In the genomic region with DNA sequence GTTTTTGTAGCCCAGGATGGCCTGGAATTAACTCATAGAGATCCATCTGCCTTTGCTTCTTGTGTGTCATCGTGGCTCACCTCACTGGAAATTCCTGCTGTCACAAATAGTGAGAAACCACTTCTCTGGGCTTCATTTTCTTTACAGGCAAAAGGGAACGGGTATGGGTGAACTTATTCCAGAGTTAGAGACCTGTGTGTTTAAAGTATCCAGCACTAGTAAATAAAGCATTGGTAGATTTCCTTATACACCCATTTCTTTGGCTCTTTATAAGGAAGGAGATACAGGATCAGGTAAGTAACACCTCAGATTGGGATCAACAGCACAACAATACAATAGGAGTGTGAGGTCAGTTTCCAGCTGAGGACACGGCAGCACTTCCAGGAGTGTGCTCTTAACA, we compare ENCODE assay signal across 8 mouse cellular contexts. TPM values are rescaled to one million over a fixed set of nuclear protein-coding genes. Genes with fewer than 3 reads are reported as not detected.
DNase-seq lines count a peak whose midpoint lies in the region; ATAC-seq lines count a peak whose summit lies in the region.

A gene (plus strand): TSS at position 301 of the 400 bp plus-strand sequence.

- H3K36me3 ChIP-seq in lung, embryonic 16.5 days (ENCODE audit: control insufficient read depth, insufficient read depth, low read length) = peaks cover 8% of the 10 kb centered on the region
- H3K36me3 ChIP-seq in embryonic facial prominence, embryonic 13.5 days = peaks cover 17% of the 10 kb centered on the region
- H3K36me3 ChIP-seq in limb, embryonic 12.5 days = peaks cover 17% of the 10 kb centered on the region
- no peaks in the 10 kb centered on the region for H3K36me3 ChIP-seq in stomach, embryonic 15.5 days

- no peak for DNase-seq in lung, adult 18-20 months
- no peak for DNase-seq in heart, postnatal 10 days
- no peak for DNase-seq in yolk sac, embryonic 10.5 days (ENCODE audit: low spot score)
- DNase-seq in kidney, postnatal 4 days = no peak

- peak within 1 kb of the TSS; percentile 81 for H3K9ac ChIP-seq in lung, embryonic 16.5 days (ENCODE audit: low read length)
- H3K9ac ChIP-seq in embryonic facial prominence, embryonic 13.5 days = peak within 1 kb of the TSS; percentile 85
- H3K9ac ChIP-seq in limb, embryonic 12.5 days (replicated peaks) = peak within 1 kb of the TSS; percentile 72
- peak within 1 kb of the TSS; percentile 74 for H3K9ac ChIP-seq in stomach, embryonic 15.5 days

- intact Hi-C loops in heart, postnatal 10 days (cut with DNase I) = loop anchor here (2.0 to 5.0 kb wide), 3 partner anchors 77 to 271 kb away; a partner anchor contains a TSS

- peak within 1 kb of the TSS; percentile 89 for H3K27ac ChIP-seq in lung, embryonic 16.5 days (ENCODE audit: low read length)
- peak within 1 kb of the TSS; percentile 70 for H3K27ac ChIP-seq in embryonic facial prominence, embryonic 13.5 days
- H3K27ac ChIP-seq in limb, embryonic 12.5 days = peak within 1 kb of the TSS; percentile 93
- peak within 1 kb of the TSS; percentile 89 for H3K27ac ChIP-seq in stomach, embryonic 15.5 days

- peak within 1 kb of the TSS; percentile 64 for H3K4me2 ChIP-seq in lung, embryonic 16.5 days (ENCODE audit: low read depth, low read length)
- H3K4me2 ChIP-seq in embryonic facial prominence, embryonic 13.5 days = peak within 1 kb of the TSS; percentile 91
- peak within 1 kb of the TSS; percentile 92 for H3K4me2 ChIP-seq in limb, embryonic 12.5 days
- peak within 1 kb of the TSS; percentile 65 for H3K4me2 ChIP-seq in stomach, embryonic 15.5 days

- H3K9me3 ChIP-seq in lung, embryonic 16.5 days (ENCODE audit: control insufficient read depth, low read length) = no peaks in the 10 kb centered on the region
- H3K9me3 ChIP-seq in embryonic facial prominence, embryonic 13.5 days = no peaks in the 10 kb centered on the region
- H3K9me3 ChIP-seq in limb, embryonic 12.5 days = no peaks in the 10 kb centered on the region
- H3K9me3 ChIP-seq in stomach, embryonic 15.5 days = no peaks in the 10 kb centered on the region

- peak within 1 kb of the TSS; percentile 74 for H3K4me3 ChIP-seq in lung, embryonic 16.5 days (ENCODE audit: low read length)
- peak within 1 kb of the TSS; percentile 79 for H3K4me3 ChIP-seq in embryonic facial prominence, embryonic 13.5 days
- H3K4me3 ChIP-seq in limb, embryonic 12.5 days (replicated peaks) = peak within 1 kb of the TSS; percentile 66
- peak within 1 kb of the TSS; percentile 74 for H3K4me3 ChIP-seq in stomach, embryonic 15.5 days (replicated peaks)

- WGBS in lung, embryonic 16.5 days = 22% methylated on average over 3 of the region's 3 CpGs
- WGBS in embryonic facial prominence, embryonic 13.5 days = 25% methylated on average over 3 of the region's 3 CpGs
- 34% methylated on average over 3 of the region's 3 CpGs for WGBS in limb, embryonic 12.5 days
- 30% methylated on average over 3 of the region's 3 CpGs for WGBS in stomach, embryonic 15.5 days

- no peak; the same call in 1 of the 2 replicates for ATAC-seq in lung, embryonic 16.5 days (ENCODE audit: low read depth)
- no peak for ATAC-seq in embryonic facial prominence, embryonic 13.5 days (ENCODE audit: insufficient number of reproducible peaks, insufficient read depth, low FRiP score, low TSS enrichment, low read depth)
- ATAC-seq in limb, embryonic 12.5 days (ENCODE audit: insufficient number of reproducible peaks, insufficient read depth, low FRiP score, low TSS enrichment, low read depth) = no peak
- no peak for ATAC-seq in stomach, embryonic 15.5 days (ENCODE audit: insufficient read depth, low FRiP score, low read depth)

- peaks cover 5% of the 10 kb centered on the region; the same call in 1 of the 2 replicates for H3K27me3 ChIP-seq in lung, embryonic 16.5 days (ENCODE audit: control insufficient read depth, insufficient read depth, low read depth, low read length)
- H3K27me3 ChIP-seq in embryonic facial prominence, embryonic 13.5 days = peaks cover 30% of the 10 kb centered on the region
- H3K27me3 ChIP-seq in limb, embryonic 12.5 days = peaks cover 30% of the 10 kb centered on the region
- H3K27me3 ChIP-seq in stomach, embryonic 15.5 days (replicated peaks) = peaks cover 11% of the 10 kb centered on the region

- H3K4me1 ChIP-seq in lung, embryonic 16.5 days (replicated peaks; ENCODE audit: control insufficient read depth, insufficient read depth, low read length) = peaks cover 24% of the 10 kb centered on the region
- peaks cover 39% of the 10 kb centered on the region for H3K4me1 ChIP-seq in embryonic facial prominence, embryonic 13.5 days
- H3K4me1 ChIP-seq in limb, embryonic 12.5 days (replicated peaks) = peaks cover 38% of the 10 kb centered on the region
- peaks cover 34% of the 10 kb centered on the region for H3K4me1 ChIP-seq in stomach, embryonic 15.5 days

RNA-seq across cellular contexts. Expression of the gene that starts here (rescaled TPM):
- 154 and 155 TPM in 2 replicates for polyA plus RNA-seq in lung, embryonic 16.5 days (2015; fragmentation: Nextera tagmentation; extraction: Ambion mirVana)
- 145 and 158 TPM in 2 replicates for polyA plus RNA-seq in embryonic facial prominence, embryonic 13.5 days (2015; fragmentation: Nextera tagmentation; extraction: Ambion mirVana)
- total RNA-seq in heart, postnatal 10 days (2021) = 100 to 1,000 TPM; 243 to 255 TPM
- polyA plus RNA-seq in limb, embryonic 12.5 days (2016; fragmentation: Nextera tagmentation; extraction: Ambion mirVana) = 152 and 154 TPM in 2 replicates
- polyA plus RNA-seq in stomach, embryonic 15.5 days (2015; fragmentation: Nextera tagmentation; extraction: Ambion mirVana) = 156 and 157 TPM in 2 replicates
